11 mouse cellular contexts compared by ENCODE assay signal in genomic region chr14:75459991-75460390, GRCm38 (mm10). TPM values are rescaled to one million over a fixed set of nuclear protein-coding genes. Genes with fewer than 3 reads are reported as not detected.
DNase-seq lines count a peak whose midpoint lies in the region; ATAC-seq and TF ChIP-seq lines count a peak whose summit lies in the region.
"Had no signal": no experiment of that assay in that cellular context is flagged by ENCODE, and none has a peak within 500 bp of the region (broad histone marks: within the 10 kb centered on the region; RNA-seq: fewer than 3 reads in every experiment).

No protein-coding gene starts in this region.

- no peaks in the 10 kb centered on the region for H3K36me3 ChIP-seq in neural tube, embryonic 12.5 days
- H3K36me3 ChIP-seq in forebrain, embryonic 16.5 days (ENCODE audit: control insufficient read depth, insufficient read depth): no peaks in the 10 kb centered on the region
- no peaks in the 10 kb centered on the region for H3K36me3 ChIP-seq in midbrain, embryonic 13.5 days
- no peaks in the 10 kb centered on the region for H3K36me3 ChIP-seq in stomach, postnatal 0 days (ENCODE audit: control insufficient read depth, insufficient read depth, low read length)
- H3K36me3 ChIP-seq: limb, embryonic 12.5 days had no signal

- 41% methylated on average over 3 of the region's 3 CpGs for WGBS in neural tube, embryonic 12.5 days
- 5% methylated on average over 3 of the region's 3 CpGs for WGBS in forebrain, embryonic 16.5 days
- WGBS in midbrain, embryonic 13.5 days: 22% methylated on average over 3 of the region's 3 CpGs
- 24% methylated on average over 3 of the region's 3 CpGs for WGBS in stomach, postnatal 0 days

- intact Hi-C loops in gastrocnemius, adult 2 months (cut with DNase I): no loop called here

- 0 out of 2 replicates have a peak overlapping the region, but pooled peaks have one; percentile 9 for H3K4me2 ChIP-seq in neural tube, embryonic 12.5 days (replicated peaks)
- H3K4me2 ChIP-seq in forebrain, embryonic 16.5 days (ENCODE audit: low read length): peak overlapping the region; percentile 86
- peak overlapping the region; percentile 27; the same call in 1 of the 2 replicates for H3K4me2 ChIP-seq in midbrain, embryonic 13.5 days (replicated peaks)
- H3K4me2 ChIP-seq in stomach, postnatal 0 days (replicated peaks; ENCODE audit: low read depth): no peak overlapping the region
- H3K4me2 ChIP-seq: limb, embryonic 12.5 days had no signal

- DNase-seq in neural tube, embryonic 10.5 days (ENCODE audit: extremely low spot score, low spot score): no peak
- DNase-seq in natural killer cell, adult 2 months (ENCODE audit: low spot score in 2 of 2): no peak
- no peak for DNase-seq in stomach, postnatal 0 days (ENCODE audit: low spot score)
- no peak for DNase-seq in gastrocnemius, adult 2 months
- DNase-seq: gastrocnemius, postnatal 14 days; heart, postnatal 14 days; lung, postnatal 10 days had no signal

- ATAC-seq in neural tube, embryonic 12.5 days (ENCODE audit: low FRiP score, low read depth): no peak
- peak; percentile 49 for ATAC-seq in forebrain, embryonic 16.5 days
- no peak for ATAC-seq in midbrain, embryonic 13.5 days
- ATAC-seq in stomach, postnatal 0 days (ENCODE audit: low FRiP score, low TSS enrichment): no peak

- no peak overlapping the region for H3K9ac ChIP-seq in neural tube, embryonic 12.5 days
- peak overlapping the region; percentile 41 for H3K9ac ChIP-seq in forebrain, embryonic 16.5 days (replicated peaks; ENCODE audit: low read depth, low read length)
- no peak overlapping the region for H3K9ac ChIP-seq in midbrain, embryonic 13.5 days (replicated peaks)
- H3K9ac ChIP-seq in stomach, postnatal 0 days (ENCODE audit: low read length): no peak overlapping the region
- H3K9ac ChIP-seq: limb, embryonic 12.5 days had no signal

- H3K27ac ChIP-seq in neural tube, embryonic 12.5 days: no peak overlapping the region
- H3K27ac ChIP-seq in forebrain, embryonic 16.5 days (ENCODE audit: low read length): peak overlapping the region; percentile 90
- H3K27ac ChIP-seq in midbrain, embryonic 13.5 days: peak overlapping the region; percentile 36; the same call in 1 of the 2 replicates
- no peak overlapping the region for H3K27ac ChIP-seq in stomach, postnatal 0 days (replicated peaks)
- no peak overlapping the region for H3K27ac ChIP-seq in gastrocnemius, adult 2 months
- H3K27ac ChIP-seq: limb, embryonic 12.5 days had no signal

- peaks cover 38% of the 10 kb centered on the region for H3K4me1 ChIP-seq in neural tube, embryonic 12.5 days
- peaks cover 37% of the 10 kb centered on the region for H3K4me1 ChIP-seq in forebrain, embryonic 16.5 days (replicated peaks; ENCODE audit: control insufficient read depth, insufficient read depth, low read length)
- peaks cover 55% of the 10 kb centered on the region for H3K4me1 ChIP-seq in midbrain, embryonic 13.5 days (replicated peaks)
- no peaks in the 10 kb centered on the region for H3K4me1 ChIP-seq in stomach, postnatal 0 days (replicated peaks; ENCODE audit: control insufficient read depth, insufficient read depth)

- H3K9me3 ChIP-seq in neural tube, embryonic 12.5 days: no peaks in the 10 kb centered on the region
- H3K9me3 ChIP-seq in forebrain, embryonic 16.5 days (ENCODE audit: control insufficient read depth, low read length): no peaks in the 10 kb centered on the region
- no peaks in the 10 kb centered on the region for H3K9me3 ChIP-seq in midbrain, embryonic 13.5 days
- no peaks in the 10 kb centered on the region for H3K9me3 ChIP-seq in stomach, postnatal 0 days (ENCODE audit: control insufficient read depth, low read length)
- H3K9me3 ChIP-seq: limb, embryonic 12.5 days had no signal

- TF ChIP-seq CTCF in stomach, postnatal 0 days (IDR thresholded peaks at IDR 0.05; ENCODE audit: low read depth): no peak
- no peak for TF ChIP-seq CTCF in gastrocnemius, adult 2 months (IDR thresholded peaks at IDR 0.05)

- no peak for TF ChIP-seq EP300 in stomach, postnatal 0 days (optimal IDR thresholded peaks at IDR 0.05)

- H3K27me3 ChIP-seq in neural tube, embryonic 12.5 days (replicated peaks): no peaks in the 10 kb centered on the region
- H3K27me3 ChIP-seq in forebrain, embryonic 16.5 days (replicated peaks; ENCODE audit: control insufficient read depth, insufficient read depth, low read length): no peaks in the 10 kb centered on the region
- H3K27me3 ChIP-seq in midbrain, embryonic 13.5 days: no peaks in the 10 kb centered on the region
- H3K27me3 ChIP-seq in stomach, postnatal 0 days (ENCODE audit: control insufficient read depth, insufficient read depth, low read length): no peaks in the 10 kb centered on the region

- no peak overlapping the region for H3K4me3 ChIP-seq in neural tube, embryonic 12.5 days
- H3K4me3 ChIP-seq in forebrain, embryonic 16.5 days (replicated peaks; ENCODE audit: low read length): no peak overlapping the region
- no peak overlapping the region for H3K4me3 ChIP-seq in midbrain, embryonic 13.5 days (replicated peaks)
- no peak overlapping the region for H3K4me3 ChIP-seq in stomach, postnatal 0 days (ENCODE audit: low read depth, low read length)
- no peak overlapping the region for H3K4me3 ChIP-seq in gastrocnemius, adult 2 months
- H3K4me3 ChIP-seq: limb, embryonic 12.5 days had no signal

RNA-seq across cellular contexts. Expression of gene Siah3, which starts 4.2 kb away (rescaled TPM):
- polyA plus RNA-seq in neural tube, embryonic 12.5 days (2016; fragmentation: Nextera tagmentation; extraction: Ambion mirVana): 2.8 and 3.7 TPM in 2 replicates
- 4.1 and 4.4 TPM in 2 replicates for polyA plus RNA-seq in forebrain, embryonic 16.5 days (2015; fragmentation: Nextera tagmentation; extraction: Ambion mirVana)
- polyA plus RNA-seq in midbrain, embryonic 13.5 days (2015; fragmentation: Nextera tagmentation; extraction: Ambion mirVana): 2.7 and 3.5 TPM in 2 replicates
- polyA plus RNA-seq in stomach, postnatal 0 days (2015; fragmentation: Nextera tagmentation; extraction: Ambion mirVana): 0.07 TPM in 1 of 2 replicates, not detected in the other
- total RNA-seq in gastrocnemius, adult 2 months (2021): not detected

Comparison
In these comparisons a context has a peak if more than half of its experiments do, and no peak if none do; other contexts are left out.
1. H3K27ac ChIP-seq: peak in forebrain, embryonic 16.5 days (single experiment) and midbrain, embryonic 13.5 days (single experiment); none in neural tube, embryonic 12.5 days (single experiment), stomach, postnatal 0 days (single experiment) and gastrocnemius, adult 2 months (single experiment).